Mouse (Mus musculus) embryonic fibroblast, embryonic 13.5 days (primary cell): ENCODE data around the gene Wdr44. TPM values are rescaled to one million over a fixed set of nuclear protein-coding genes. Genes with fewer than 3 reads are reported as not detected.
"Not testable (repeated sequence)": the region's sequence is repeated elsewhere in the genome, so short reads cannot be mapped to it uniquely, and the experiment has no call there.

ENCODE experiments used
- H3K27ac ChIP-seq: 2 replicates; pipeline ENCODE4 v1.5.1; 2012; ENCODE audit warnings: low read length, control low read depth, inconsistent platforms; ENCODE audit not compliant: insufficient read depth
- H3K4me1 ChIP-seq: 2 replicates; pipeline ENCODE4 v1.6.1; 2011; ENCODE audit warnings: low read length; ENCODE audit not compliant: control insufficient read depth, insufficient read depth
- H3K4me3 ChIP-seq: 2 replicates; pipeline ENCODE4 v1.5.1; 2011; ENCODE audit warnings: mild to moderate bottlenecking, control low read depth, low read length; ENCODE audit not compliant: insufficient read depth
- CTCF ChIP-seq: IDR thresholded peaks from 2 replicates; pipeline ENCODE4 v1.5.1; 2011; ENCODE audit warnings: mild to moderate bottlenecking, control low read depth, low read length, moderate library complexity, borderline replicate concordance; ENCODE audit not compliant: insufficient read depth
- POLR2A ChIP-seq: IDR thresholded peaks from 2 replicates; pipeline ENCODE4 v1.6.1; 2011; ENCODE audit warnings: low read depth, mild to moderate bottlenecking, control low read depth, low read length, moderate library complexity
- polyA plus RNA-seq: library from polyadenylated mRNA; stranded (reverse); fragments of >200 nt; gene quantifications from 2 replicates; pipeline ENCODE4 v1.2.4, GENCODE M21; 2011; ENCODE audit warnings: low read depth; ENCODE audit not compliant: missing spikeins, insufficient read length

The Wdr44 gene
- polyA plus RNA-seq, 1 experiment, result 10.9 TPM

- TF ChIP-seq CTCF (no peak), POLR2A (no peak)
- Histone ChIP-seq H3K4me3 (peak overlapping the region; percentile 38; the same call in 1 of the 2 replicates), H3K27ac (no peak overlapping the region), H3K4me1 (no peaks in the 10 kb centered on the region)
Measured at GRCm38 (mm10) chrX:23694588-23694987, 1.7 kb downstream of the Wdr44 start.

- Histone ChIP-seq H3K27ac (no peak overlapping the region), H3K4me1 (no peaks in the 10 kb centered on the region), H3K4me3 (no peak overlapping the region)
- no peak for TF ChIP-seq POLR2A
Measured at GRCm38 (mm10) chrX:23695109-23695508, 2.3 kb downstream of the Wdr44 start.

GRCm38 (mm10) chrX:23697346-23697745 is 4.5 kb downstream of the Wdr44 start:
- Histone ChIP-seq H3K4me3 (no peak overlapping the region), H3K27ac (no peak overlapping the region), H3K4me1 (no peaks in the 10 kb centered on the region)
- TF ChIP-seq POLR2A, result no peak
- no peak for TF ChIP-seq CTCF

GRCm38 (mm10) chrX:23699023-23699422 is 6.2 kb downstream of the Wdr44 start:
- TF ChIP-seq POLR2A, result no peak
- TF ChIP-seq CTCF, result no peak
- Histone ChIP-seq H3K4me1 (no peaks in the 10 kb centered on the region), H3K27ac (no peak overlapping the region), H3K4me3 (no peak overlapping the region)

DNA sequence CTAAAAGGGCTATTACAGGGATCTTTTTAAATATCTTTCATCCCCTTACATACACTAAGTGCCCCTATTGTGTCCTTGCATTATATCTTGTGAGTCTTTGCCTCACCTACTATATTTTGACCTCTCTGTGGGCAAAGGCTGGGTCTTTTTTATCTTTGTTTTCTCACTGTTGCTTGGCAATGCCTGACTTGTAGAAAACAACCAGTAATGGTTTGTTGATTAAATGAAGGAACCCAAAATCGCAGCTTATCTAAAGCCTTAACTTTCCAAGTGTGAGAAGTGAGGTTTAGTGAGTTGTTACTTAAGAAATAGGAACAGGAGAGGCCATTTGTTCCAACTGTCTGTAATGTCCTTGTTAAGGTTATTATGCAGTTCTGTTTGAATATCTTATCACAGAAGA is 24.4 kb downstream of the Wdr44 start:
- H3K4me1 ChIP-seq, result no peaks in the 10 kb centered on the region
- no peak overlapping the region for H3K27ac ChIP-seq
- TF ChIP-seq POLR2A (no peak), CTCF (no peak)

DNA sequence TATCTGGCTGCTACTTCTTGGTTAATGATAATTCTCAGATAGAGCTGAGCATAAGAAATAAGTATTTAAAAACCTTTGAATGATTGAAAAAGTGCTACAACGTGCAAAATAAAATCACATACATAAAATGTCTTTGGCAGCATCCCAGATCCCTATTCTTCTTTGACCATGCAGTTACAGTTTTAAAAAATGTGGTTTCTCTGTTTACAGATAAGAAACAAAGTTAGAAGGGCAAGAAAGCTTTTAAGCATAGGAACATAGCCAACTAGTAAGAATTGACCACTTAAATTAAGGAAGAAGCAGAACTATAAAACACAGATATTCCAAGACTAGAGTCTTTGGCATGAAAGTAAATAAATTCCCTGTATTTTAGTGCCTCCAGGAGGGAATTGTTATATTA is 34.6 kb downstream of the Wdr44 start:
- TF ChIP-seq CTCF (no peak), POLR2A (no peak)
- no peaks in the 10 kb centered on the region for H3K4me1 ChIP-seq
- H3K27ac ChIP-seq, result no peak overlapping the region
- no peak overlapping the region for H3K4me3 ChIP-seq

More for the DNA sequence above, 24.4 kb downstream of the Wdr44 start:
- H3K4me3 ChIP-seq, result no peak overlapping the region

GRCm38 (mm10) chrX:23754671-23755070 is 61.8 kb downstream of the Wdr44 start:
- no peaks in the 10 kb centered on the region for H3K4me1 ChIP-seq
- no peak overlapping the region for H3K27ac ChIP-seq
- no peak overlapping the region for H3K4me3 ChIP-seq
- TF ChIP-seq POLR2A, result no peak
- TF ChIP-seq CTCF, result no peak

DNA sequence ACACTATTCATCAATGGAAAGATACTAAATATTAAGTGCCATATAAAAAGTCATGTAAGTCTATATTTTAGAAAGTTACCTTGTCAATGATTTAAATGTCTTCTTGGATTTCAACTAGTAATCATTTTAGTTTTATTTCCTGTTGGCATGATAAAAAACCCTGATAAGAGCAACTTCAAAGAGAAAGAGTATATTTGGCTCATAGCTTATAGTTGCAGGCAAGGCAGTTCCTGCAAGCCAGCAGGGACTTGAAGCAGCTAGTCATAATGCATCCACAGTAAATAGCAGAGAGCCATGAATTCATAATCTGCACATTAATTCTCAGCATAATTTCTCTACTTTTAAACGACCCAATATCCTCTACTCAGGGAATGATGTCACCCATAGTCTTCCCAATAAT is 75.0 kb downstream of the Wdr44 start:
- TF ChIP-seq CTCF (no peak), POLR2A (no peak)
- H3K27ac ChIP-seq, result no peak overlapping the region
- no peaks in the 10 kb centered on the region for H3K4me1 ChIP-seq
- no peak overlapping the region for H3K4me3 ChIP-seq

- TF ChIP-seq CTCF (no peak), POLR2A (no peak)
- no peaks in the 10 kb centered on the region for H3K4me1 ChIP-seq
- H3K4me3 ChIP-seq, result no peak overlapping the region
- H3K27ac ChIP-seq, result no peak overlapping the region
Measured at GRCm38 (mm10) chrX:23807125-23807524, 114.3 kb downstream of the Wdr44 start.

DNA sequence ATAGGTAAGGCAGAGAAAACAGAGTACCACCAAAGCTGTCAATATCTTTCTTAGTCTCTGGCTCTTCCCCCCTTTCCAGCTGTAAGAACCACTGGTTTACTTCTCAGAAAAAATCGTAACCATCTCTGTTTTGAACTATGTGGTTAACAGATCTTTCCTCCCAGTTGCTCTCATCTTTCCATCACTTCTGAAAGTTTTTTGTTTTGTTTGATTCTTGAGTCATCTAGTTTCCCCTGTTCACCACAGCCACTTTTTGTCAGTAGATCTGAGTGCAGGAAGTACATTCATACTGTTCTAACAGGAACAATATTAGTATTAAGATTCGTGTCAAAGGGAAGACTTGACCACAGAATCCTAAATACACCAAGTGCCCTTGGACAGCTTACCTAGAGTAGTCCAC is 117.5 kb downstream of the Wdr44 start:
- no peak overlapping the region for H3K4me3 ChIP-seq
- no peaks in the 10 kb centered on the region for H3K4me1 ChIP-seq
- no peak for TF ChIP-seq CTCF
- no peak for TF ChIP-seq POLR2A
- H3K27ac ChIP-seq, result no peak overlapping the region

DNA sequence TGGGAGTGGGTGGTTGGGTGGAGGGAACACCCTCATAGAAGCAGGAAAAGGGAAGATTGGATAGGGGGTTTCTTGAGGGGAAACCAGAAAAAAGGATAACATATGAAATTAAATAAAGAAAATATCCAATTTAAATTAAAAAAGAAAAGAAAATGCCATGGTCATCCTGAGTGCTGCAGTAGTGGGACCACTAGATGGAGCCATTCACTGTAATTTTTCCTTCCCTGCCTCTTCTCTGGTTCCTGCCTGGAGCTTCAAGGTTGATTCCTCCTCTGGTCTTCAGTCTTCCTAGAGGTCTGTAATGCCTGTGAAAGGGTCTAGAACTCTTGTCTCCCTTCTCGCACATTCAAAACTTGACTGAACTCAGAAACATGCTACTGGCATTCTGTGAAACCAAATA is 120.4 kb downstream of the Wdr44 start:
- H3K4me3 ChIP-seq, H3K27ac ChIP-seq, H3K4me1 ChIP-seq: not testable (repeated sequence)

- not testable (repeated sequence) for H3K4me3 ChIP-seq, H3K4me1 ChIP-seq, H3K27ac ChIP-seq
Measured at GRCm38 (mm10) chrX:23822885-23823284, 130.0 kb downstream of the Wdr44 start.
